Comparison of ENCODE assay signal across 18 mouse cellular contexts in genomic region chr1:59160871-59161270, GRCm38 (mm10). TPM values are rescaled to one million over a fixed set of nuclear protein-coding genes. Genes with fewer than 3 reads are reported as not detected.
DNase-seq lines count a peak whose midpoint lies in the region; ATAC-seq and TF ChIP-seq lines count a peak whose summit lies in the region.
"Had no signal": no experiment of that assay in that cellular context is flagged by ENCODE, and none has a peak within 500 bp of the region (broad histone marks: within the 10 kb centered on the region; RNA-seq: fewer than 3 reads in every experiment).

No protein-coding gene starts in this region.

- DNase-seq in kidney, adult 11 months = peak; percentile 45
- peak; percentile 50 for DNase-seq in liver, adult 2 months (ENCODE audit: extremely low read depth, low read depth, low spot score)
- no peak for DNase-seq in liver
- DNase-seq in kidney, postnatal 10 days = peak; percentile 32
- no peak for DNase-seq in midbrain, embryonic 14.5 days
- DNase-seq in T-cell, adult 2 months (ENCODE audit: low spot score) = no peak
- DNase-seq: adrenal gland, adult 2 months; gastrocnemius, postnatal 10 days; heart, adult 2 months had no signal

- ATAC-seq in kidney, embryonic 16.5 days (ENCODE audit: low FRiP score, low TSS enrichment) = no peak
- no peak for ATAC-seq in midbrain, embryonic 14.5 days (ENCODE audit: low FRiP score, low TSS enrichment)
- ATAC-seq: forebrain, embryonic 16.5 days; Patski had no signal

- no peaks in the 10 kb centered on the region for H3K79me2 ChIP-seq in liver, adult 2 months (ENCODE audit: control insufficient read depth, insufficient read depth, low read length)

- no peak overlapping the region for H3K4me3 ChIP-seq in kidney, embryonic 16.5 days (ENCODE audit: low read length)
- no peak overlapping the region for H3K4me3 ChIP-seq in liver, adult 2 months (ENCODE audit: insufficient read depth, low read depth, low read length)
- H3K4me3 ChIP-seq in midbrain, embryonic 14.5 days (replicated peaks; ENCODE audit: low read depth, low read length) = no peak overlapping the region
- H3K4me3 ChIP-seq: embryonic facial prominence, embryonic 13.5 days; forebrain, embryonic 12.5 days; heart, adult 2 months; heart, embryonic 12.5 days; hindbrain, embryonic 10.5 days; hindbrain, embryonic 15.5 days had no signal

- H3K27me3 ChIP-seq in kidney, embryonic 16.5 days (ENCODE audit: insufficient read depth, low read length) = no peaks in the 10 kb centered on the region
- no peaks in the 10 kb centered on the region for H3K27me3 ChIP-seq in liver, adult 2 months (ENCODE audit: control insufficient read depth, insufficient read depth, low read length)
- H3K27me3 ChIP-seq in midbrain, embryonic 14.5 days (ENCODE audit: control insufficient read depth, insufficient read depth, low read length) = no peaks in the 10 kb centered on the region
- H3K27me3 ChIP-seq: CH12.LX; embryonic facial prominence, embryonic 13.5 days; forebrain, embryonic 12.5 days; heart, embryonic 12.5 days; hindbrain, embryonic 15.5 days; Patski had no signal

- H3K4me1 ChIP-seq in kidney, embryonic 16.5 days (ENCODE audit: insufficient read depth, low read length) = no peaks in the 10 kb centered on the region
- peaks cover 16% of the 10 kb centered on the region for H3K4me1 ChIP-seq in liver, adult 2 months (ENCODE audit: control insufficient read depth, insufficient read depth, low read length)
- no peaks in the 10 kb centered on the region for H3K4me1 ChIP-seq in midbrain, embryonic 14.5 days (ENCODE audit: control insufficient read depth, insufficient read depth, low read length)
- H3K4me1 ChIP-seq: heart, embryonic 12.5 days; hindbrain, embryonic 15.5 days had no signal

- no peak overlapping the region for H3K27ac ChIP-seq in kidney, embryonic 16.5 days (ENCODE audit: low read length)
- no peak overlapping the region for H3K27ac ChIP-seq in liver, adult 2 months (replicated peaks; ENCODE audit: insufficient read depth, low read depth, low read length)
- H3K27ac ChIP-seq in midbrain, embryonic 14.5 days (replicated peaks; ENCODE audit: low read depth, low read length) = no peak overlapping the region
- H3K27ac ChIP-seq: embryonic facial prominence, embryonic 13.5 days; forebrain, embryonic 12.5 days; heart, adult 2 months; hindbrain, embryonic 10.5 days; hindbrain, embryonic 15.5 days had no signal

- no peak for TF ChIP-seq CTCF in liver, adult 2 months (IDR thresholded peaks at IDR 0.05; ENCODE audit: low read depth, low read length)

- no peaks in the 10 kb centered on the region for H3K9me3 ChIP-seq in kidney, embryonic 16.5 days (ENCODE audit: low read length)
- no peaks in the 10 kb centered on the region for H3K9me3 ChIP-seq in midbrain, embryonic 14.5 days (ENCODE audit: control insufficient read depth, low read length)
- H3K9me3 ChIP-seq: embryonic facial prominence, embryonic 13.5 days; forebrain, embryonic 12.5 days; heart, embryonic 12.5 days; hindbrain, embryonic 10.5 days; hindbrain, embryonic 15.5 days had no signal

- no peak overlapping the region for H3K4me2 ChIP-seq in kidney, embryonic 16.5 days (replicated peaks; ENCODE audit: low read depth, low read length)
- no peak overlapping the region for H3K4me2 ChIP-seq in midbrain, embryonic 14.5 days (ENCODE audit: low read length)
- H3K4me2 ChIP-seq: embryonic facial prominence, embryonic 13.5 days; forebrain, embryonic 12.5 days; heart, embryonic 12.5 days; hindbrain, embryonic 15.5 days had no signal

- H3K36me3 ChIP-seq in kidney, embryonic 16.5 days (ENCODE audit: insufficient read depth, low read length) = peaks cover 14% of the 10 kb centered on the region
- H3K36me3 ChIP-seq in liver, adult 2 months (ENCODE audit: control insufficient read depth, insufficient read depth, low read length) = peaks cover 45% of the 10 kb centered on the region
- peaks cover 20% of the 10 kb centered on the region for H3K36me3 ChIP-seq in midbrain, embryonic 14.5 days (ENCODE audit: control insufficient read depth, insufficient read depth, low read length)

- WGBS in kidney, embryonic 16.5 days = 83% methylated on average over 6 of the region's 6 CpGs
- WGBS in liver, adult 2 months = 85% methylated on average over 6 of the region's 6 CpGs
- WGBS in midbrain, embryonic 14.5 days = 88% methylated on average over 6 of the region's 6 CpGs

- no peak overlapping the region for H3K9ac ChIP-seq in kidney, embryonic 16.5 days (replicated peaks; ENCODE audit: low read length)
- H3K9ac ChIP-seq in liver, adult 2 months (ENCODE audit: low read depth, low read length) = no peak overlapping the region
- H3K9ac ChIP-seq in midbrain, embryonic 14.5 days (replicated peaks; ENCODE audit: low read length) = no peak overlapping the region
- H3K9ac ChIP-seq: embryonic facial prominence, embryonic 13.5 days; forebrain, embryonic 12.5 days; heart, embryonic 12.5 days; hindbrain, embryonic 15.5 days had no signal

- no peak for TF ChIP-seq POLR2A in liver, adult 2 months (IDR thresholded peaks at IDR 0.05; ENCODE audit: extremely low read depth, insufficient read depth, low read length)

RNA-seq across cellular contexts. Expression of gene Mpp4, which starts 2.3 kb away (rescaled TPM):
- 0.48 and 0.65 TPM in 2 replicates for polyA plus RNA-seq in kidney, embryonic 16.5 days (2015; fragmentation: Nextera tagmentation; extraction: Ambion mirVana)
- total RNA-seq in liver, adult 2 months (2014; rRNA removed) = 2.3 and 4.0 TPM in 2 replicates
- polyA plus RNA-seq in liver, adult 2 months (2012; rRNA removed) = 5.5 and 7.6 TPM in 2 replicates
- polyA plus RNA-seq in midbrain, embryonic 14.5 days (2014; fragmentation: Nextera tagmentation; extraction: Ambion mirVana) = 0.89 and 1.4 TPM in 2 replicates
- total RNA-seq: heart, adult 2 months had no signal

RNA-seq across cellular contexts. Expression of gene Tmem237, which starts 40.7 kb away (rescaled TPM):
- polyA plus RNA-seq in kidney, embryonic 16.5 days (2015; fragmentation: Nextera tagmentation; extraction: Ambion mirVana) = 42.0 and 42.6 TPM in 2 replicates
- total RNA-seq in liver, adult 2 months (2014; rRNA removed) = 4.5 and 5.2 TPM in 2 replicates
- polyA plus RNA-seq in liver, adult 2 months (2012; rRNA removed) = 1.1 and 1.8 TPM in 2 replicates
- 24.3 and 48.2 TPM in 2 replicates for polyA plus RNA-seq in midbrain, embryonic 14.5 days (2014; fragmentation: Nextera tagmentation; extraction: Ambion mirVana)

Comparison
In these comparisons a context has a peak if more than half of its experiments do, and no peak if none do; other contexts are left out.
1. DNase-seq: peak in kidney, adult 11 months (single experiment), liver, adult 2 months (single experiment) and kidney, postnatal 10 days (single experiment); none in liver (single experiment), midbrain, embryonic 14.5 days (single experiment) and T-cell, adult 2 months (single experiment).